In the genomic region with DNA sequence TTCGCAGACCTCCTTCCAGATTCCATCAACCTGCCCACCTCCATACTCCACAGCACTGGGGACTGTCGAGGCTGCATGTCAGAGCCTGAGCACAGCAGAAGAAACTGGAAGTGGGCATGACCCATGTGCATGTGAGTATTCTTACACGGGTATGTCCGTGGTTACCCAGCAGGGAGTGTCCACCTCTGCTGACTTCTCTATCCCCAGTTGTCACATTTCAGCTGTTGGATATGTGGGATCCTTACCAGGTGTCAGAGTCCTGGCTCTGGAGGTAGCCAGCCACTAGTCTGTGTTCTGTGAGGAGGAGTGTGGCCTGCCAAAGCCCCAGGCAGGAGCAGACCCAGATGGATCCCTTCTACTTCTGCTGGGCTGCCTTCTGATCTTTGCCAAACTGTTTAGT, we compare ENCODE assay signal across 14 mouse cellular contexts.
"Had no signal": no experiment of that assay in that cellular context is flagged by ENCODE, and none has a peak within 500 bp of the region (broad histone marks: within the 10 kb centered on the region; RNA-seq: fewer than 3 reads in every experiment).

No protein-coding gene starts in this region.

- H3K27me3 ChIP-seq: midbrain, embryonic 12.5 days; neural tube, embryonic 12.5 days; stomach, embryonic 15.5 days had no signal

- H3K9ac ChIP-seq: lung, embryonic 14.5 days; midbrain, embryonic 12.5 days; neural tube, embryonic 12.5 days; stomach, embryonic 15.5 days had no signal

- ATAC-seq: midbrain, embryonic 16.5 days had no signal

- H3K4me1 ChIP-seq: midbrain, embryonic 12.5 days had no signal

- DNase-seq: lung, adult 18-20 months; lung, embryonic 14.5 days; lung, postnatal 10 days; lung, postnatal 4 days; midbrain, embryonic 14.5 days; right cerebral cortex, postnatal 14 days; thymus, adult 2 months; thymus, postnatal 25 days; thymus, postnatal 4 days had no signal

- H3K9me3 ChIP-seq: midbrain, embryonic 10.5 days; midbrain, embryonic 12.5 days; neural tube, embryonic 12.5 days; stomach, embryonic 15.5 days had no signal

- H3K27ac ChIP-seq: midbrain, embryonic 10.5 days; midbrain, embryonic 12.5 days; neural tube, embryonic 12.5 days; stomach, embryonic 15.5 days had no signal

- H3K4me2 ChIP-seq: lung, embryonic 14.5 days; midbrain, embryonic 12.5 days; neural tube, embryonic 12.5 days; stomach, embryonic 15.5 days had no signal

- H3K4me3 ChIP-seq: midbrain, embryonic 10.5 days; midbrain, embryonic 12.5 days; neural tube, embryonic 12.5 days; stomach, embryonic 15.5 days had no signal

- H3K36me3 ChIP-seq: midbrain, embryonic 10.5 days; midbrain, embryonic 12.5 days; neural tube, embryonic 12.5 days; stomach, embryonic 15.5 days had no signal
